ENCODE assay signal across 19 mouse cellular contexts in the genomic region with DNA sequence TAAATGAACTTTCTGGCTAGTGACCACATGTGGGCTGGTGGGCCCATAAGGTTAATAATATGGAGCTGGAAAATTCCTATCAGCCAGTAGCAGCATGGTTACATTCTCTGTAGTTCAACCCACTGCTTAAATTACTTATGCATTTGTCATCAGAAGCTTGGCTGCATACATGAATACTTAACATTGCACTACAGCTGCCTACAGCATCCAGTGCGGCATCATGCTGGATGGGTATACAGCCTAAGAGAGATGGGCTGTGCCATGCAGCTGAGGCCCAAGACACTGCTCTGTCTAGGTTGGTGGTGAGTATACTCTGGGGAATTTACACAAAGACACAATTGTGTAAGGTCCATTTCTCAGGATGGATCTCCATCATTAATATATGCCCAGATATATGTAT.
DNase-seq lines count a peak whose midpoint lies in the region; ATAC-seq and TF ChIP-seq lines count a peak whose summit lies in the region.
"Had no signal": no experiment of that assay in that cellular context is flagged by ENCODE, and none has a peak within 500 bp of the region (broad histone marks: within the 10 kb centered on the region; RNA-seq: fewer than 3 reads in every experiment).

No protein-coding gene starts in this region.

- peak; percentile 16 for DNase-seq in layer of hippocampus, adult 9-11 months
- DNase-seq in layer of hippocampus, adult 9-10 months (ENCODE audit: low spot score): no peak
- peak; percentile 69 for DNase-seq in Muller cell, postnatal 12 days (ENCODE audit: inconsistent ontology term)
- DNase-seq in gastrocnemius, postnatal 36 days: no peak
- no peak for DNase-seq in MN1 (ENCODE audit: low spot score)
- DNase-seq: cerebellum, adult 9-10 months; embryo, embryonic 11 days; heart, adult 2 months; heart, postnatal 10 days; lung, postnatal 10 days; thymus, adult 2 months had no signal

- intact Hi-C loops in gastrocnemius, postnatal 36 days (cut with DNase I): no loop called here

- peak; percentile 92 for ATAC-seq in midbrain, embryonic 13.5 days

- no peaks in the 10 kb centered on the region for H3K36me3 ChIP-seq in midbrain, embryonic 13.5 days
- H3K36me3 ChIP-seq: limb, embryonic 12.5 days; liver, embryonic 15.5 days had no signal

- no peak overlapping the region for H3K4me2 ChIP-seq in midbrain, embryonic 13.5 days (replicated peaks)
- H3K4me2 ChIP-seq: limb, embryonic 12.5 days; liver, embryonic 15.5 days had no signal

- no peaks in the 10 kb centered on the region; the same call in 1 of the 2 replicates for H3K27me3 ChIP-seq in midbrain, embryonic 13.5 days
- H3K27me3 ChIP-seq: CH12.LX; limb, embryonic 12.5 days; liver, embryonic 15.5 days had no signal

- peaks cover 16% of the 10 kb centered on the region for H3K4me1 ChIP-seq in embryonic fibroblast, embryonic 13.5 days (ENCODE audit: control insufficient read depth, insufficient read depth, low read length)
- 0 out of 2 replicates have a peak, but pooled peaks cover 8% of the 10 kb centered on the region for H3K4me1 ChIP-seq in midbrain, embryonic 13.5 days (replicated peaks)

- no peak for TF ChIP-seq CTCF in embryonic fibroblast, embryonic 13.5 days (IDR thresholded peaks at IDR 0.05; ENCODE audit: borderline replicate concordance, insufficient read depth, low read length)

- WGBS in midbrain, embryonic 13.5 days: 36% methylated on average over 1 of the region's 1 CpGs

- no peak overlapping the region for H3K4me3 ChIP-seq in embryonic fibroblast, embryonic 13.5 days (ENCODE audit: insufficient read depth, low read length)
- no peak overlapping the region for H3K4me3 ChIP-seq in midbrain, embryonic 13.5 days (replicated peaks)
- H3K4me3 ChIP-seq: erythroblast, embryonic 14.5 days; heart, adult 2 months; layer of hippocampus, adult 2 months; limb, embryonic 12.5 days; liver, embryonic 15.5 days; megakaryocyte, embryonic 14.5 days had no signal

- no peaks in the 10 kb centered on the region for H3K9me3 ChIP-seq in midbrain, embryonic 13.5 days
- H3K9me3 ChIP-seq: limb, embryonic 12.5 days; liver, embryonic 15.5 days; megakaryocyte, embryonic 14.5 days had no signal

- H3K27ac ChIP-seq in embryonic fibroblast, embryonic 13.5 days (ENCODE audit: insufficient read depth, low read length): peak overlapping the region; percentile 85
- H3K27ac ChIP-seq in midbrain, embryonic 13.5 days: peak overlapping the region; percentile 19; the same call in 1 of the 2 replicates
- H3K27ac ChIP-seq: heart, adult 2 months; layer of hippocampus, adult 2 months; limb, embryonic 12.5 days; liver, embryonic 15.5 days had no signal

- H3K9ac ChIP-seq in midbrain, embryonic 13.5 days (replicated peaks): no peak overlapping the region
- H3K9ac ChIP-seq: limb, embryonic 12.5 days; liver, embryonic 15.5 days had no signal

- TF ChIP-seq POLR2A in embryonic fibroblast, embryonic 13.5 days (IDR thresholded peaks at IDR 0.05; ENCODE audit: low read depth, low read length): peak; percentile 32; the same call in 1 of the 2 replicates

Comparison
In these comparisons a context has a peak if more than half of its experiments do, and no peak if none do; other contexts are left out.
1. DNase-seq: peak in layer of hippocampus, adult 9-11 months (single experiment) and Muller cell, postnatal 12 days (single experiment); none in layer of hippocampus, adult 9-10 months (single experiment), gastrocnemius, postnatal 36 days (0 of 2) and MN1 (single experiment).